Mouse (Mus musculus) liver, embryonic 14.5 days (tissue): ENCODE measurements at regions not wholly inside any gene's neighbourhood (a gene's known extent, or its start where the extent isn't known, plus 50 kb on each side); places are given as distances from the start of the nearest gene placed in this dataset.

Source experiments
- ATAC-seq: fragments of 200-750 bp; cut with Nextera tagmentation; 2 replicates; pipeline ENCODE4 v1.8.0; 2017; ENCODE audit warnings: moderate number of reproducible peaks, mild to moderate bottlenecking, moderate library complexity; ENCODE audit not compliant: insufficient read depth
- DNase-seq, 3 experiments: peaks; one replicate each; pipeline ENCODE4 v3.0.0-alpha.2; 2012 to 2013; ENCODE audit warnings: low read depth in 3 of 3, low spot score in 3 of 3
- H3K27ac ChIP-seq: fragments of 300-500 bp; sonication (generic); 2 replicates; pipeline ENCODE4 v1.5.1; 2014; ENCODE audit warnings: moderate library complexity, mild to moderate bottlenecking, control low read depth, inconsistent platforms
- H3K27me3 ChIP-seq: fragments of 300-500 bp; sonication (generic); 2 replicates; pipeline ENCODE4 v1.6.1; 2014; ENCODE audit warnings: mild to moderate bottlenecking, low read length, moderate library complexity; ENCODE audit not compliant: control insufficient read depth, insufficient read depth
- H3K36me3 ChIP-seq: fragments of 300-500 bp; sonication (generic); replicated peaks from 2 replicates; pipeline ENCODE4 v1.6.1; 2014; ENCODE audit warnings: low read depth; ENCODE audit not compliant: control insufficient read depth, insufficient read depth
- H3K4me1 ChIP-seq, 2 experiments: fragments of 200-500 bp in 1 of 2; fragments of 300-500 bp in 1 of 2; sonication (generic) in 1 of 2; replicated peaks; 2 replicates each; pipeline ENCODE4 v1.6.1; 2012 to 2014; ENCODE audit warnings: antibody characterized with exemption in 1 of 2, inconsistent platforms in 1 of 2, low read length in 1 of 2; ENCODE audit not compliant: control insufficient read depth in 2 of 2, insufficient read depth in 2 of 2
- H3K4me2 ChIP-seq: fragments of 300-500 bp; sonication (generic); 2 replicates; pipeline ENCODE4 v1.6.1; 2014; ENCODE audit warnings: low read depth, mild to moderate bottlenecking, control low read depth, moderate library complexity
- H3K4me3 ChIP-seq, 2 experiments: fragments of 200-500 bp in 1 of 2; fragments of 300-500 bp in 1 of 2; sonication (generic) in 1 of 2; 2 replicates each; pipeline ENCODE4 v1.5.1; 2012 to 2014; ENCODE audit warnings: low read depth in 2 of 2, low read length in 2 of 2, mild to moderate bottlenecking in 2 of 2, control low read depth in 1 of 2, inconsistent platforms in 1 of 2, moderate library complexity in 1 of 2; ENCODE audit not compliant: insufficient read depth in 1 of 2
- H3K9ac ChIP-seq: fragments of 300-500 bp; sonication (generic); replicated peaks from 2 replicates; pipeline ENCODE4 v1.6.1; 2014; ENCODE audit warnings: mild to moderate bottlenecking, control low read depth, moderate library complexity
- H3K9me3 ChIP-seq: fragments of 300-500 bp; sonication (generic); 2 replicates; pipeline ENCODE4 v1.6.1; 2016; ENCODE audit warnings: low read length, mixed read lengths; ENCODE audit not compliant: control insufficient read depth
- CTCF ChIP-seq: IDR thresholded peaks from 2 replicates; pipeline ENCODE4 v1.5.1; 2016; ENCODE audit warnings: antibody characterized with exemption, low read depth, control low read depth
- EP300 ChIP-seq: IDR thresholded peaks from 2 replicates; pipeline ENCODE4 v1.6.1; 2016; ENCODE audit warnings: antibody characterized with exemption, low read depth
- WGBS: fragments of 180-500 bp; shearing (Covaris S2); extraction: QIAGEN DNeasy Blood & Tissue Kit; methylation state at CpG from one replicate; pipeline ENCODE4 v1.1.7; 2014; ENCODE audit not compliant: insufficient replicate concordance; 5-methylcytosine and 5-hydroxymethylcytosine counted together

GRCm38 (mm10) chr4:94017702-94018101, 538.6 kb upstream of the Gm10306 start:
- Histone ChIP-seq H3K36me3 (no peaks in the 10 kb centered on the region), H3K4me3 (no peak overlapping the region), H3K9ac (no peak overlapping the region), H3K9me3 (no peaks in the 10 kb centered on the region), H3K4me2 (no peak overlapping the region), H3K4me1 (no peaks in the 10 kb centered on the region), H3K27ac (no peak overlapping the region), H3K27me3 (no peaks in the 10 kb centered on the region)
- WGBS: 34% methylated on average over 3 of the region's 3 CpGs
- ATAC-seq (no peak), DNase-seq (no peak)
- TF ChIP-seq EP300 (no peak), CTCF (no peak)

- ATAC-seq (no peak), DNase-seq (no peak)
- H3K36me3 ChIP-seq: no peaks in the 10 kb centered on the region
- H3K4me3 ChIP-seq: no peak overlapping the region
- H3K4me1 ChIP-seq: no peaks in the 10 kb centered on the region
- TF ChIP-seq CTCF: no peak
- no peak for TF ChIP-seq EP300
- WGBS: 45% methylated on average over 5 of the region's 5 CpGs
- no peaks in the 10 kb centered on the region for H3K9me3 ChIP-seq
- no peaks in the 10 kb centered on the region for H3K27me3 ChIP-seq
- H3K4me2 ChIP-seq: no peak overlapping the region
- H3K9ac ChIP-seq: no peak overlapping the region
- no peak overlapping the region for H3K27ac ChIP-seq
These were observed 506.6 kb upstream of the Gm10306 start for GRCm38 (mm10) chr4:94049629-94050310.

DNA sequence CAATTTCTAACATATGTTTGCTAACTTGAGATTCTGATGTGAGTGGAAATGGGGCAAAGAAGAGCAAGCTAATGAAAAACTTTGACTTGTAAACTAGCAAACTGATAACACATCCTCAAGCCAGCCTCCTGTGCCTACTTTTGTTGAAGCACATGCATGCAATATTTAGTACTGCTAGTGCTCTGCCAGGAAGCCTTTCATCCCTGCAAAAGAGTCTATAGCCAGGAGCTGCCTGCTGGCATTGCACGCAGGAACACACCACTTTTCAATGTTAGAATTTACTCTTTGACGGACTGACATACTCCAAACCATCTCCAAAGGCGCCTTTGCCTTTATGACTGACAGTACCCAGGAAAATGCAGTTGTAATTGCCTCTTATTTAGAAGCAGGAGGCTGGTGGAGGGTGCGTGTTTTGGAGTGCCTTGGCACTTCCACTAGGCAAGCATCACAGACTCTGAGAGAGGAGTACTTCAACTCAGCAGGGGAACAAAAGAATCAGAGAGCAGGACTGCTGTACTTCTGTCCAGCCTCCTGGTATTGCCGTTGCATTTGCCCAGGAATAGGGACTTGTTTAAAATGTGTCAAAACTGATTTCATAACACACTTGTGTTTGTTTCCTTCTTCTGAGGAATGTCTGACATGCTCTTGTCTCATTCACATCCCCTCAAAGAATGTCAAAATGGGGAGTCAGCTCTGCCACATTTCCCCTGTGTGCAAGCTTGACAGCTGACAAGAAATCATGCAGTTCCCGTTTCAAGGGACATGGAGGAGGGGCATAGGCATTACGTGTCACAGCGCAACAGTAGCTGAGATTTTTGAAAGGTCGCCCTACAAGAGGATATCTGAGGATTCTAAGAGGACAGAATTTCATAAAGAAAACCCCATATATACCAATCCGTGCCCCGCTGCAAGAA, 503.8 kb upstream of the Gm10306 start:
- Histone ChIP-seq H3K4me1 (no peaks in the 10 kb centered on the region), H3K36me3 (no peaks in the 10 kb centered on the region), H3K9ac (no peak overlapping the region), H3K4me3 (no peak overlapping the region), H3K27me3 (no peaks in the 10 kb centered on the region), H3K27ac (no peak overlapping the region), H3K4me2 (no peak overlapping the region), H3K9me3 (no peaks in the 10 kb centered on the region)
- ATAC-seq: no peak
- DNase-seq: no peak
- TF ChIP-seq EP300 (no peak), CTCF (no peak)
- 54% methylated on average over 11 of the region's 11 CpGs for WGBS

DNA sequence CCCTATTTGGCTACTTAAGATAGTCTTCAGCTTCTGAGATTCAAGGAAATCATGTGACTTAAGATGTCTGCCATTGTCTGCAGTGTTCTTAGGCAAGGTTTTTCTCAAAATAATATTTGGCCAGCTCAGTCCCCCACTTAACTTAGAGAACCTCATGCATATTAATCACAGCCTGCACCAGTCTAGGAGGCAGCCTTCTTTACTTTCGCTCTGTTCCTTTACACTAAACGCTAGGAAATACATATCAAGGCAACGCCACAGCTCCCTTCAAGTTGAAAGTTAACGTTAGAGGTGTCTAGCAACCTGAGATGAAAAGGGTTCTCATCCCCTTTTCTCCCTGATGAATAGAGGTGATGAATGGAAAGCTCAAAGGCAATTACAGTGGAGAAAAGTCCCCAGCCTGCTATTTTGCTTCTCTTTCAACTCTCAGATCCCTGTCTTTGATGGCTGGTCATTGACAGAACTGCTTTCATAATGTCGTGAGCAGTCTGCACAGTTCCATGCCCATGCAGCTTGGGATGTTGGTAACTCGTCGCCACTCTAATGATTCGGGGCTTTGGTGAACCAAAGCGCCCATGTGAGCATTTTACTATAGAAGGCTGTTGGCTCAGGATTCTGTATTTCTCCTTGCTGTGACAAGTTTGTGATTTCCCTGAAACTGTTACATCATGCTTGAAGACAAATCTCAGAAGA, 483.0 kb upstream of the Gm10306 start:
- H3K4me1 ChIP-seq: no peaks in the 10 kb centered on the region
- DNase-seq: no peak
- H3K27me3 ChIP-seq: no peaks in the 10 kb centered on the region
- H3K4me3 ChIP-seq: no peak overlapping the region
- no peak overlapping the region for H3K9ac ChIP-seq
- TF ChIP-seq CTCF: no peak
- H3K4me2 ChIP-seq: no peak overlapping the region
- ATAC-seq: no peak
- WGBS: 57% methylated on average over 9 of the region's 9 CpGs
- H3K36me3 ChIP-seq: no peaks in the 10 kb centered on the region
- no peak overlapping the region for H3K27ac ChIP-seq
- H3K9me3 ChIP-seq: no peaks in the 10 kb centered on the region

DNA sequence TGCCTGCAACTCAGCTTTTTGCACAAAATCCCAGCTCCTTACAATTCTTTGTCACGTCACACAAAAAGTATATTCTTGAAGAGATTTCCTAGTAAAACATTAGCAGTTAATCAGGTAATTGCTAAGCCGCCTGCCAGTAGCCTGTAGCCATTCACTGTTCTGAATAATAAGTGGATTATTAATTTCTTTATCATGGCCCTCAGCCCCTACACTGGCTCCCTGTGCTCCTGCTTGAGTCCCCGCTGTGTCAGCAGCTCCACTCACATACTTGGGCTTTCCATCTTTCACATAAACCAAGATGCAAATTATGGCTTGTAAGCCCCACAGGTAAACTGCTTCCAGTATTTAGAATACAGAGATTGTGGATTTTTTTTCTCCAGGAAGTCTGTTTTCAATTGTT, 473.5 kb upstream of the Gm10306 start:
- Histone ChIP-seq H3K27me3 (no peaks in the 10 kb centered on the region), H3K4me2 (no peak overlapping the region), H3K9me3 (no peaks in the 10 kb centered on the region), H3K4me1 (no peaks in the 10 kb centered on the region), H3K36me3 (no peaks in the 10 kb centered on the region), H3K27ac (no peak overlapping the region), H3K4me3 (no peak overlapping the region), H3K9ac (no peak overlapping the region)
- DNase-seq (no peak), ATAC-seq (no peak)
- TF ChIP-seq EP300: no peak
- no peak for TF ChIP-seq CTCF
- 64% methylated on average over 3 of the region's 3 CpGs for WGBS
